Mouse (Mus musculus) liver, adult (tissue): ENCODE data around the gene Mipep.

Experiments
- GATA4 ChIP-seq: IDR thresholded peaks from 2 replicates; pipeline ENCODE4 v1.6.1; 2014; ENCODE audit warnings: mild to moderate bottlenecking, low read length; ENCODE audit not compliant: insufficient replicate concordance

Mipep gene

GRCm38 (mm10) chr14:60749880-60750279 lies 34.5 kb upstream of the Mipep start:
- TF ChIP-seq GATA4: no peak

- no peak for TF ChIP-seq GATA4
These were observed 32.8 kb upstream of the Mipep start for GRCm38 (mm10) chr14:60751581-60751980.

- TF ChIP-seq GATA4: no peak
These were observed 31.2 kb upstream of the Mipep start for GRCm38 (mm10) chr14:60752892-60753800.

GRCm38 (mm10) chr14:60753801-60754126 lies 30.6 kb upstream of the Mipep start:
- TF ChIP-seq GATA4: no peak

- TF ChIP-seq GATA4: no peak
These were observed 29.7 kb upstream of the Mipep start for GRCm38 (mm10) chr14:60754656-60755055.

- no peak for TF ChIP-seq GATA4
These were observed 28.1 kb upstream of the Mipep start for GRCm38 (mm10) chr14:60756271-60756670.

- TF ChIP-seq GATA4: no peak
These were observed 27.1 kb upstream of the Mipep start for GRCm38 (mm10) chr14:60757265-60757664.

- no peak for TF ChIP-seq GATA4
These were observed 26.7 kb upstream of the Mipep start for GRCm38 (mm10) chr14:60757722-60758121.

GRCm38 (mm10) chr14:60759097-60759496 lies 25.3 kb upstream of the Mipep start:
- TF ChIP-seq GATA4: no peak

GRCm38 (mm10) chr14:60761801-60762200 lies 22.6 kb upstream of the Mipep start:
- no peak for TF ChIP-seq GATA4

- TF ChIP-seq GATA4: no peak
These were observed 21.6 kb upstream of the Mipep start for GRCm38 (mm10) chr14:60762754-60763153.

- no peak for TF ChIP-seq GATA4
These were observed 20.6 kb upstream of the Mipep start for GRCm38 (mm10) chr14:60763746-60764145.

- TF ChIP-seq GATA4: no peak
These were observed 19.8 kb upstream of the Mipep start for GRCm38 (mm10) chr14:60764526-60764925.

- TF ChIP-seq GATA4: no peak
These were observed 19.3 kb upstream of the Mipep start for GRCm38 (mm10) chr14:60765025-60765424.

- TF ChIP-seq GATA4: no peak
These were observed 16.5 kb upstream of the Mipep start, which contains the start of gene C1qtnf9 for GRCm38 (mm10) chr14:60767884-60768283. TSS of gene C1qtnf9 (plus strand) at chr14:60768134.

- no peak for TF ChIP-seq GATA4
These were observed 15.0 kb upstream of the Mipep start for GRCm38 (mm10) chr14:60769340-60769739.

GRCm38 (mm10) chr14:60770594-60770993 lies 13.8 kb upstream of the Mipep start:
- TF ChIP-seq GATA4: no peak
